Mouse (Mus musculus) stomach, postnatal 0 days (tissue): Measurements from ENCODE around the gene Arnt2.

Experiments
- CTCF ChIP-seq: IDR thresholded peaks from 2 replicates; pipeline ENCODE4 v1.5.1; 2016; ENCODE audit warnings: antibody characterized with exemption, low read depth, mild to moderate bottlenecking, moderate library complexity
- EP300 ChIP-seq: optimal IDR thresholded peaks from 2 replicates; pipeline ENCODE3; 2016; ENCODE audit warnings: antibody characterized with exemption

DNA sequence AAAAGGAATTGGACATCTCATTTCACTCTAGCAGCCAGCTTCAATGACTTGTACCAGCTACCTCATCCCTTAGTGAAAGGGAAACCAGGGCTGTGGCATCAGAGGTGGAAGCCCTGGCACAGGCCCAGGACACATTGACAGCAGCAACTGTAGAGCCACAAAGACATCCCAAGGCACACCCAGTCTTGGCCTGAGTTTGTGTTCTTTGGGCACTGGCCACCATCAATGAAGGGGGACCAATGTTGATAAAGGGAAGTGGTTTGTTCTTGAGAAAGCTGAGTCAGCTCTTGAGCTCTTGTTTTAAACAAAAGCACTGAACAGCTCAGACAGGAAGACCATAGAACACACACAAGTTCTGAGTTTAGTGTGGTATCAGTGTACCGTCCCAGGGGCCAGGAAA lies 130.7 kb downstream of the Arnt2 start:
- TF ChIP-seq CTCF (no peak), EP300 (no peak)
